Mouse (Mus musculus) stomach, embryonic 14.5 days (tissue): ENCODE data around the gene Fip1l1. TPM values are rescaled to one million over a fixed set of nuclear protein-coding genes. Genes with fewer than 3 reads are reported as not detected.

Experiments
- ATAC-seq: fragments of 200-750 bp; cut with Nextera tagmentation; 2 replicates; pipeline ENCODE4 v1.8.0; 2017; ENCODE audit warnings: low read depth, moderate TSS enrichment; ENCODE audit not compliant: insufficient number of reproducible peaks, insufficient read depth, low FRiP score
- H3K27ac ChIP-seq: fragments of 300-500 bp; sonication (generic); 2 replicates; pipeline ENCODE4 v1.5.1; 2014; ENCODE audit warnings: mild to moderate bottlenecking, low read length, moderate library complexity, mixed read lengths
- H3K27me3 ChIP-seq: fragments of 300-500 bp; sonication (generic); 2 replicates; pipeline ENCODE4 v1.6.1; 2014; ENCODE audit warnings: low read length, control low read depth, mixed read lengths; ENCODE audit not compliant: control insufficient read depth, insufficient read depth
- H3K36me3 ChIP-seq: fragments of 300-500 bp; sonication (generic); 2 replicates; pipeline ENCODE4 v1.6.1; 2014; ENCODE audit warnings: mild to moderate bottlenecking, control low read depth, low read length, moderate library complexity, mixed read lengths; ENCODE audit not compliant: control insufficient read depth, insufficient read depth
- H3K4me1 ChIP-seq: fragments of 300-500 bp; sonication (generic); 2 replicates; pipeline ENCODE4 v1.6.1; 2014; ENCODE audit warnings: low read length, control low read depth, mixed read lengths; ENCODE audit not compliant: control insufficient read depth, insufficient read depth
- H3K4me2 ChIP-seq: fragments of 300-500 bp; sonication (generic); replicated peaks from 2 replicates; pipeline ENCODE4 v1.6.1; 2014; ENCODE audit warnings: low read depth, low read length, control low read depth
- H3K4me3 ChIP-seq: fragments of 300-500 bp; sonication (generic); 2 replicates; pipeline ENCODE4 v1.5.1; 2014; ENCODE audit warnings: low read depth, low read length, control low read depth
- H3K9ac ChIP-seq: fragments of 300-500 bp; sonication (generic); replicated peaks from 2 replicates; pipeline ENCODE4 v1.6.1; 2014; ENCODE audit warnings: low read depth, mild to moderate bottlenecking, control low read depth, low read length, moderate library complexity, mixed read lengths
- H3K9me3 ChIP-seq: fragments of 300-500 bp; sonication (generic); 2 replicates; pipeline ENCODE4 v1.6.1; 2016; ENCODE audit warnings: low read depth, low read length, control low read depth; ENCODE audit not compliant: control insufficient read depth
- WGBS: fragments of 180-500 bp; shearing (Covaris S2); extraction: QIAGEN DNeasy Blood & Tissue Kit; methylation state at CpG from one replicate; pipeline ENCODE4 v1.1.7; 2014; 5-methylcytosine and 5-hydroxymethylcytosine counted together
- polyA plus RNA-seq: library from polyadenylated mRNA; unstranded; fragments of >200 nt; fragmentation: Nextera tagmentation; extraction: Ambion mirVana; gene quantifications from 2 replicates; pipeline ENCODE4 v1.2.1, GENCODE M21; 2014

The Fip1l1 gene
- polyA plus RNA-seq, 1 experiment from 2014 or later, result 88.6 TPM

DNA sequence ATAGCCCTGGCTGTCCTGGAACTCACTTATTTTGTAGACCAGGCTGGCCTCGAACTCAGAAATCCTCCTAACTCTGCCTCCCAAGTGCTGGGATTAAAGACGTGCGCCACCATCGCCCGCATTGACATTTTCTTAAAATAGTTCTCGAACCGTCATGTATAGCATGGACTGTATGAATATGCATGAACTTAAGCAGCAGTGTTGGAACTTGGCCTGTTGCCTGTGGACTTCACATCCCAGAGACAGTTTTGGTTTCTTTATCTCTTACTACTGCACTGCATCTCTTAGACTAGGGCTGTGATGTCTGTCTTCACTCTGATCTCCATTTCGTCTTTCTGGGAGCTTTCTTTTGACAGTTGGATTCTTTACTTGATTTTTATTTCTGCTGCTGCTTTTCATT is 14.3 kb downstream of the Fip1l1 start:
- Histone ChIP-seq H3K27me3 (no peaks in the 10 kb centered on the region), H3K4me3 (no peak overlapping the region), H3K36me3 (peaks cover 44% of the 10 kb centered on the region), H3K4me2 (no peak overlapping the region), H3K9ac (no peak overlapping the region), H3K27ac (no peak overlapping the region), H3K9me3 (no peaks in the 10 kb centered on the region), H3K4me1 (no peaks in the 10 kb centered on the region)
- 89% methylated on average over 8 of the region's 8 CpGs for WGBS
- no peak for ATAC-seq

DNA sequence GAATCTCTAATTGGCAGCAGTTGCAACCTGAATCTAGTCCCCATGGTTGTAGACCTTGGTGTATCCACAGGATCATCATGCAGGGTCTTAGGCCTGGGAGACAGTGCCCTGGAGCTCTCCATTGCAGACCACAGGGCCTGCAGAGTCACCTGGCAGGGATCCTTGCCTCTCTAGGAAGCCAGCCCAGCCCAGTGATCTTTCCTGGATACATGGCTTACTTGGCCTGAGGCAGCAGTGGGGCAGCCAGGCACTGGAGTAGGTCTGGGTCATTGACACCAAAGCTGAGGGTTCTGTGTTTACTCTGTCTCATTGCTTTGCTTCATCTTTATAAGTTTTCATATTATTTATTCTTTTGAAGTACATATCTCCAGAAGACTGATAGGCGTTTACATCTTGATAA is 25.9 kb downstream of the Fip1l1 start:
- H3K4me3 ChIP-seq, result no peak overlapping the region
- H3K4me2 ChIP-seq, result no peak overlapping the region
- no peaks in the 10 kb centered on the region for H3K4me1 ChIP-seq
- WGBS, result 86% methylated on average over 1 of the region's 1 CpGs
- ATAC-seq, result no peak
- H3K27ac ChIP-seq, result no peak overlapping the region
- no peaks in the 10 kb centered on the region for H3K9me3 ChIP-seq
- H3K27me3 ChIP-seq, result no peaks in the 10 kb centered on the region
- no peak overlapping the region for H3K9ac ChIP-seq
- peaks cover 68% of the 10 kb centered on the region for H3K36me3 ChIP-seq

DNA sequence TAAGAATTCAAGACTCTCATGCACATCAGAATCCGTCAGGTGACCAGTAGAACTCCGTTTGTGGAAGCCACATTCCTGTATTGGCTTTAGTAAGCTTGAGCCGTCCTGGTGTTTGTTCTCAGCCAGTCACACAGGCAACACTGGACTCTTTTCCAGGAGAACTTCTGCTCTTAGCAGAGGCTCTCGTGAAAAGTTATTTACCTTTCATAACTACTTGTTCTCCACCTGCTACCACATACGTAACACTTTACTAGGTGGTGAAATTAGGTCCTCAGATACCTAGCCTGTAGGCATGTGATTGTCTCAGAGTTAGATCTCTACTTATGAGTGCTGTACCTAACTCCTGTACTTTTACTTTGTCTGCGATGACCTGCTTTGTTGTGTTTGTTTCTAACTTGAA is 36.5 kb downstream of the Fip1l1 start:
- no peaks in the 10 kb centered on the region for H3K4me1 ChIP-seq
- H3K4me3 ChIP-seq, result no peak overlapping the region
- no peaks in the 10 kb centered on the region for H3K9me3 ChIP-seq
- no peaks in the 10 kb centered on the region for H3K27me3 ChIP-seq
- H3K4me2 ChIP-seq, result no peak overlapping the region
- H3K27ac ChIP-seq, result no peak overlapping the region
- no peak for ATAC-seq
- H3K36me3 ChIP-seq, result peaks cover 38% of the 10 kb centered on the region
- H3K9ac ChIP-seq, result no peak overlapping the region
- WGBS, result 83% methylated on average over 6 of the region's 6 CpGs

DNA sequence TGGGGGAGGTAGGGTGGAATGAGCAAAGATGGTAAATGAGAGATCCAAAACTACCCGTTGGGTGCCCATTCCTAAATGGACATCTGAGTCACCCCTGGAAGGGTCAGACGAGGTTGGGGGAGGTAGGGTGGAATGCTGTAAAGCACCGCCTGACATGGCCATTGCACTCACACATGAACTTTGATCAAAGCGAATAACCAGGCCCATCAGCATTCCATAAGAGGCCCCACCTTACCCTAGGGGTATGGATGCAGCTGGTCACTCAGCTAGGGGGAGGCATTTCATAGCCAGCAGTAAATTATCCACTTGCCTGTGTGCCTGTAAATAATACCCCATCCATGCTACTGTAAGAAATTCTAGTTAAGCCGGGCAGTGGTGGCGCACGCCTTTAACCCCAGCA is 53.9 kb downstream of the Fip1l1 start:
- H3K9me3 ChIP-seq, result no peaks in the 10 kb centered on the region
- no peaks in the 10 kb centered on the region for H3K27me3 ChIP-seq
- H3K9ac ChIP-seq, result no peak overlapping the region
- no peak overlapping the region for H3K27ac ChIP-seq
- no peak for ATAC-seq
- H3K4me3 ChIP-seq, result no peak overlapping the region
- 88% methylated on average over 7 of the region's 7 CpGs for WGBS
- no peak overlapping the region for H3K4me2 ChIP-seq
- H3K4me1 ChIP-seq, result no peaks in the 10 kb centered on the region
- peaks cover 58% of the 10 kb centered on the region for H3K36me3 ChIP-seq

DNA sequence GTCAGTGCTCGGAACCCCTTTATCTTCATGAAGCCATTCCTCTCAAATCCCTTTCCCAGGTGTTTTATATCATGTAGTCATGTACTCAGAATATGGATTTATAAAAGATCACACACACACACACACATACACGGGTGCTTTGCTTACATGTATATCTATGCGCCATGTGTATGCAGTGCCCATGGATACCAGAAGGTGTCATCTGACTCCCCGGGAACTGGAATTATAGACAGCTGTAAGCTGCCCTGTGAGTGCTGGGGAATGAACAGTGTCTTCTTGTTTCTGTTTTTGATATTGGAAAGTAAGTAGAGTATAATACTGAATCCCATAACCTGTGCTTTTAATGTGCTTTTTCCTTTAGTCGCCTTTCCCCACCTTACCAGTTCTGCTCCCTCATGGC is 56.2 kb downstream of the Fip1l1 start:
- no peak for ATAC-seq
- Histone ChIP-seq H3K9ac (no peak overlapping the region), H3K27ac (no peak overlapping the region), H3K4me3 (no peak overlapping the region), H3K4me1 (no peaks in the 10 kb centered on the region), H3K36me3 (peaks cover 55% of the 10 kb centered on the region), H3K27me3 (no peaks in the 10 kb centered on the region), H3K9me3 (no peaks in the 10 kb centered on the region), H3K4me2 (no peak overlapping the region)
- WGBS, result 87% methylated on average over 5 of the region's 5 CpGs

DNA sequence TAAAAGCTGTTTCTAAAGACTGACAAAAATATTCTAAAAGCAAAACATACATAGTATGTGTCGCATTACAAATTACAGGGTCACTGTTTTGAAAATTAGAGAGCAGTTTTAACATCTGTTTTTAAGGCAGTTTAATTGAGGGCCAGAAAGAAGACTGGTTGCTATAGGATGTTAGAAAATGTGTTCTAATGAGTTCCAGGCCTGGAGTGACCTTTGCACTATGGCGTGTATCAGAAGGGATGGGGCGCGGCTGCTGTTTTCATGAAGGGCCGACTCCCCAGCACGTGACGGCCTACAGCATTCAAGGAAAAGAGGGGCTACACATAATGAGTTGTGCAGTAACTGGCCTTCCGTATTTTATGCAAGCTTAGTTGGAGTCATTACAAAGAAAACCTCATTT is 57.9 kb downstream of the Fip1l1 start:
- Histone ChIP-seq H3K27me3 (no peaks in the 10 kb centered on the region), H3K4me2 (no peak overlapping the region), H3K27ac (no peak overlapping the region), H3K9me3 (no peaks in the 10 kb centered on the region), H3K4me3 (no peak overlapping the region), H3K4me1 (no peaks in the 10 kb centered on the region), H3K9ac (no peak overlapping the region), H3K36me3 (peaks cover 57% of the 10 kb centered on the region)
- no peak for ATAC-seq
- 75% methylated on average over 8 of the region's 8 CpGs for WGBS

DNA sequence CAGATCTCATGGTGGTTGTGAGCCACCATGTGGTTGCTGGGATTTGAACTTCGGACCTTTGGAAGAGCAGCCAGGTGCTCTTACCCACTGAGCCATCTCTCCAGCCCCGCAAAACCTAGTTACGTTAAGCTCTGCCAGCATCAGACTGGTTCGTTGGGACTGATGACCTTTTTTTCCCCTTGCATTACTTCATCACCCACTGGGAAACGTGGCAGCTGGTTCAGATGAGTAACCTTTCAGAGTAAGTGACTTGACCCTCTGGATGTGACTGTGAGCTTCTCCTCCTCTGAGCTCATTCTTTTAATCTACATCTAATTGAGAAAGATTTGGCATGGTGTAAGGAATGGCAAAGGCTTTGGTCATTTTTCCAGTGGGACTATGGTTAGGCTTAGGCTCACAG is 64.8 kb downstream of the Fip1l1 start:
- H3K36me3 ChIP-seq, result peaks cover 22% of the 10 kb centered on the region; the same call in 1 of the 2 replicates
- 69% methylated on average over 5 of the region's 5 CpGs for WGBS
- H3K4me1 ChIP-seq, result no peaks in the 10 kb centered on the region
- H3K4me3 ChIP-seq, result no peak overlapping the region
- H3K9me3 ChIP-seq, result no peaks in the 10 kb centered on the region
- H3K4me2 ChIP-seq, result no peak overlapping the region
- no peak overlapping the region for H3K27ac ChIP-seq
- ATAC-seq, result no peak
- no peaks in the 10 kb centered on the region for H3K27me3 ChIP-seq
- no peak overlapping the region for H3K9ac ChIP-seq

DNA sequence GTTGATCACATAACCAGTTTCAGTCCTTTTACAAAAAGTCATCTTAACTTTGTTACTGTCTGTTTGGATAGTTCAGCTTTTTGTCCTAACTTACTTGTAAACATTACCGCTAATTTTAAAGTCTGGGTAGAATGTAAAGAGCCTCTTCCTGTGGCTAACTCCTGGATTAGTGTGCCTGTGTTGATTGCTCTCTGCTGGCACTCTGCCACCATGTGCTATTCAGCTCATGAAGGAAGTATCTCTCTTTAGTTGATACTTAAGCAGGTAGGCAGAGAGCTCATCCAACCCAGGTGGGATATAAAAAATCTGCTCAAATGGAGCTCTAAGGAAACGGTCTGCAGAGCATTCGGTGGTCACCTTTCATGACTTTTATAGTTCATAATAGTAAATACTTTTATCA is 65.9 kb downstream of the Fip1l1 start:
- no peak overlapping the region for H3K27ac ChIP-seq
- peaks cover 20% of the 10 kb centered on the region; the same call in 1 of the 2 replicates for H3K36me3 ChIP-seq
- H3K9ac ChIP-seq, result no peak overlapping the region
- no peaks in the 10 kb centered on the region for H3K4me1 ChIP-seq
- H3K27me3 ChIP-seq, result no peaks in the 10 kb centered on the region
- H3K4me2 ChIP-seq, result no peak overlapping the region
- H3K9me3 ChIP-seq, result no peaks in the 10 kb centered on the region
- H3K4me3 ChIP-seq, result no peak overlapping the region
- 57% methylated on average over 3 of the region's 3 CpGs for WGBS
- ATAC-seq, result no peak

DNA sequence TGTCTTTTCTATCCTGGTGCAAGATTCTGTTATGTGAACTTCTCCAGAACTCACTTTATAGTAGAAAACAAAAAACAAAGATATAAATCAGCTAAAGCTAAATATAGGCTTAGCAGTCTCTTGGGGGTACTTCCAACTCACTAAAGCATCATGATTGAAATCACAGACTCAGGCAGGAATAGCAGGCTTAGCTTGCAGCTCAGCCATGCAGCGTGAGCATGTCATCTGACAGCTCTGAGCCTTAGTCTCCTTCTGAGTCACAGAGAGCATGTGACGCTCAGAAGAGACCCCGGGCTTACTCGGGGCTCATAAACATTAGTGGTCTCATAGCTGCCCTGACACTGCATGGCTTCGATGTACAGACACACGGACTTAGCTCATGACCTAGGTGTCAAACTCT is 66.7 kb downstream of the Fip1l1 start:
- WGBS, result 61% methylated on average over 6 of the region's 6 CpGs
- peaks cover 14% of the 10 kb centered on the region; the same call in 1 of the 2 replicates for H3K36me3 ChIP-seq
- ATAC-seq, result no peak
- no peaks in the 10 kb centered on the region for H3K9me3 ChIP-seq
- no peak overlapping the region for H3K9ac ChIP-seq
- no peak overlapping the region for H3K27ac ChIP-seq
- H3K27me3 ChIP-seq, result no peaks in the 10 kb centered on the region
- H3K4me2 ChIP-seq, result no peak overlapping the region
- H3K4me1 ChIP-seq, result no peaks in the 10 kb centered on the region
- no peak overlapping the region for H3K4me3 ChIP-seq
